Mouse (Mus musculus) heart, embryonic 16.5 days (tissue): ENCODE measurements around the gene Slc35c2. TPM values are rescaled to one million over a fixed set of nuclear protein-coding genes. Genes with fewer than 3 reads are reported as not detected.

ENCODE experiments used
- ATAC-seq: fragments of 200-750 bp; cut with Nextera tagmentation; replicated peaks from 2 replicates; pipeline ENCODE4 v1.8.0; 2017; ENCODE audit warnings: moderate number of reproducible peaks; ENCODE audit not compliant: insufficient read depth, low FRiP score; ENCODE audit errors: extremely low read depth
- H3K27ac ChIP-seq: fragments of 300-500 bp; sonication (generic); 2 replicates; pipeline ENCODE4 v1.5.1; 2014; ENCODE audit warnings: mild to moderate bottlenecking, low read length, control low read depth, moderate library complexity
- H3K27me3 ChIP-seq: fragments of 300-500 bp; sonication (generic); 2 replicates; pipeline ENCODE4 v1.6.1; 2014; ENCODE audit warnings: low read length, mixed read lengths; ENCODE audit not compliant: control insufficient read depth, insufficient read depth
- H3K36me3 ChIP-seq: fragments of 300-500 bp; sonication (generic); 2 replicates; pipeline ENCODE4 v1.6.1; 2014; ENCODE audit not compliant: control insufficient read depth, insufficient read depth
- H3K4me1 ChIP-seq: fragments of 300-500 bp; sonication (generic); 2 replicates; pipeline ENCODE4 v1.6.1; 2014; ENCODE audit warnings: low read length, mixed read lengths; ENCODE audit not compliant: control insufficient read depth, insufficient read depth
- H3K4me2 ChIP-seq: fragments of 300-500 bp; sonication (generic); 2 replicates; pipeline ENCODE4 v1.6.1; 2014; ENCODE audit warnings: low read depth, mild to moderate bottlenecking, control low read depth, low read length
- H3K4me3 ChIP-seq: fragments of 300-500 bp; sonication (generic); 2 replicates; pipeline ENCODE4 v1.5.1; 2014; ENCODE audit warnings: mild to moderate bottlenecking, control low read depth, low read length
- H3K9ac ChIP-seq: fragments of 300-500 bp; sonication (generic); 2 replicates; pipeline ENCODE4 v1.6.1; 2014; ENCODE audit warnings: low read length, control low read depth
- H3K9me3 ChIP-seq: fragments of 300-500 bp; sonication (generic); replicated peaks from 2 replicates; pipeline ENCODE4 v1.6.1; 2016; ENCODE audit warnings: low read length; ENCODE audit not compliant: control insufficient read depth
- WGBS: fragments of 180-500 bp; shearing (Covaris S2); extraction: QIAGEN DNeasy Blood & Tissue Kit; methylation state at CpG from one replicate; pipeline ENCODE4 v1.1.7; 2014; 5-methylcytosine and 5-hydroxymethylcytosine counted together
- polyA plus RNA-seq: library from polyadenylated mRNA; unstranded; fragments of >200 nt; fragmentation: Nextera tagmentation; extraction: Ambion mirVana; gene quantifications from 2 replicates; pipeline ENCODE4 v1.2.1, GENCODE M21; 2015

The Slc35c2 gene
- polyA plus RNA-seq, 1 experiment from 2014 or later, result 40.4 TPM

DNA sequence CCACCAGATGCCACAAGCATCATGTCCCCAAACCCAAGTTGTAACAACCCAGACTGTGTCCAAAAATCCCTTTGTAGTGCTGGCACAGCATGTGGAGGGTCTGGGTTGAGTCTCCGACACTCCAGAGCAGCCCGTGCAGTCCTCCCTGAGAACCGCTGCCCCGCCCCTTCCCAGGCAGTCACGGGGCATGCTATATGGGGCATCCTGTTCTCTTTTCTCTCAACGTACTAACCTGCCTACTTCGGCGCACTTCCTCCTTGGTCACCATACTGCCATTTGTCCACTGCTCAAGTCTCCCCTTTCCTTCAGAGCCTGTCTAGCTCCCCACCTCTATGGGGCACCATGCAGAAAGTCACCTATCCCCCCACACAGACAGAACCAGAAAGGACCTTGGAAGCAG lies 2.0 kb downstream of the Slc35c2 start:
- Histone ChIP-seq H3K9ac (no peak overlapping the region), H3K4me2 (no peak overlapping the region), H3K27me3 (no peaks in the 10 kb centered on the region), H3K4me1 (peaks cover 13% of the 10 kb centered on the region), H3K27ac (no peak overlapping the region), H3K4me3 (no peak overlapping the region), H3K36me3 (peaks cover 6% of the 10 kb centered on the region; the same call in 1 of the 2 replicates), H3K9me3 (no peaks in the 10 kb centered on the region)
- ATAC-seq, result no peak
- 80% methylated on average over 8 of the region's 8 CpGs for WGBS

DNA sequence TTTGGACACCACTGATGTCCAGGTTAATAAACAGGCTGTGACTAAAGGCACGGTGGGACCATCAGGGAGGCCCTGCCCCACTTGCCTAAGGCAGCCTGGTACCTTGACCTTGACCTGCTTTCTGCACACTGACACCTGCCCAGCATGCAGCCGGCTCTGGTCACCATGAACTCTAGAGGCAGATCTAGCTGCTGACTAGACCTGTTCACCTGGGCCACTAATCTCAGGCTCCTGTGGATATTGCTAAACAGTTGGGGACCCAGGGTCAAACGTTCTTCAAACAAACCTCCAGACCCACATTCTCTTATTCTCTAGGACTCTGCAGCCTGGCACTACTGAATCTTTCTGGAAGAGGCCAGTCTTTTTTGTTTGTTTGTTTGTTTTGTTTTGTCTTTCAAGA lies 2.6 kb downstream of the Slc35c2 start:
- Histone ChIP-seq H3K4me3 (no peak overlapping the region), H3K27me3 (no peaks in the 10 kb centered on the region), H3K27ac (no peak overlapping the region), H3K9ac (no peak overlapping the region), H3K36me3 (peaks cover 4% of the 10 kb centered on the region; the same call in 1 of the 2 replicates), H3K4me2 (no peak overlapping the region), H3K9me3 (no peaks in the 10 kb centered on the region), H3K4me1 (peaks cover 13% of the 10 kb centered on the region)
- 75% methylated on average over 3 of the region's 3 CpGs for WGBS
- ATAC-seq, result no peak

DNA sequence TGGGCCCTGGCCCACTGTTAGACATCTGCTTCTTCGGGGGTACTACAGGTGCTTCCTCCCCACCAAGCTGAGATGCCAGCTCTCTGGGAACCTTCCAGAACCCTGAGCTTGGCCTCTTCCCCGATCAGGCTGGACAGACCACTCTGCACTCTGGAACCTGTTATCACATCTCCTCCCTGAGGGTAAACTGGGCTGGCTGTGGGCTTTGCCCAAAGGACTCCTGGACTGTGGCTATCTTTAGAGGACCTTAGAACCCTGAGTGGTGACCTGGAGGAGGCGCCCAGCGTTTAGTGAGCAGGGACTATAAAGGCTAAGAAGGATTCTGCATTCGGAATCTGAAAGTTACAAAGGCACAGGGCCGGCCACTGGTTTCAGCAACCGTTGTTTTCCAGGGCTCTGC lies 3.3 kb downstream of the Slc35c2 start:
- Histone ChIP-seq H3K36me3 (peaks cover 2% of the 10 kb centered on the region; the same call in 1 of the 2 replicates), H3K27ac (no peak overlapping the region), H3K9ac (no peak overlapping the region), H3K4me2 (no peak overlapping the region), H3K4me3 (no peak overlapping the region), H3K4me1 (peaks cover 13% of the 10 kb centered on the region), H3K27me3 (no peaks in the 10 kb centered on the region), H3K9me3 (no peaks in the 10 kb centered on the region)
- no peak for ATAC-seq
- 72% methylated on average over 7 of the region's 7 CpGs for WGBS

DNA sequence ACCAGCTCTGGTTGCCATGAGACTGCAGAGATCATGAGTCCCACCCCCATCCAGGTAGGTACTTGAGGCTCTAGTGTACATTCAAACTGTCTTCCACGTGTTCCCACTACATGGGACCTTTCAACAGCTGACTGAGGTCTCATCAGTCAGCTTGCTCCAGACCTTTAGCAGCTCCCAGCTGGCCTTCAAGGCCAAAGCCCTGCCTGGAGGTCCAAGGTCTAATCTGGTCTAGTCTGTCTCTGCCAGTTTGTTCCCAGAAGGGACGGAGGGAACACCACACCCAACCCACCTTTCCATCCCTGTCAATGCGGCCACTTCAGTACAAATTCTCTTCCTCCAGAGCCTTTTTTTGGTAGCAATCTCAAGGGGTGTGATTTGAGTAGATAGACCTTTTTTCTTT lies 4.0 kb downstream of the Slc35c2 start:
- no peak overlapping the region for H3K27ac ChIP-seq
- peaks cover 10% of the 10 kb centered on the region for H3K4me1 ChIP-seq
- H3K27me3 ChIP-seq, result no peaks in the 10 kb centered on the region
- H3K9me3 ChIP-seq, result no peaks in the 10 kb centered on the region
- H3K9ac ChIP-seq, result no peak overlapping the region
- no peak for ATAC-seq
- H3K36me3 ChIP-seq, result peaks cover 2% of the 10 kb centered on the region; the same call in 1 of the 2 replicates
- 89% methylated on average over 3 of the region's 3 CpGs for WGBS
- H3K4me3 ChIP-seq, result no peak overlapping the region
- H3K4me2 ChIP-seq, result no peak overlapping the region

DNA sequence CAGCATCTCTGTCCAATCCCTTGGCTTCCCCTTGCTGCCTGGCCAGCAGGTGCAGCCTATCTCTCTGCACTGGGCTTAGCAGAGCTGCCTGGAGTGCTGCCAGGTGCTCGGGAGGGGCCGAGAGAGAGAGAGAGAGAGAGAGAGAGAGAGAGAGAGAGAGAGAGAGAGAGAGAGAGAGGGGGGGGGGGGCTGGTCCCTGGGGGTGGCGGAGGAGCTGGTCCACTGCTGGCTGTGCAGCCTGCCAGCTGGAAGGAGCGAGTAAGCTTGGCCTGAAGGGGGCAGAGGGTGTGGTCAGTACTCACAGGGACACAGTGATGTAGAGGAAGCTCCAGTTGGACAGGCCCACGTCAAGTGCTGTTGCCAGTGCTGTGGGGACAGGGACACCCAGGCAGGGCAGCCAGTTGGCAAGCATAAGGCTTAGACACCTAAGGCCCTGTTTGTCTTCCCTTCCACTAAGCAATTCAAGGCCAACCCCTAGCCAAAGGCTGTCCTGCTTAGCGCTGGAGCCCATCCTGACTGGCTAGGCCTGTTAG lies 5.8 kb downstream of the Slc35c2 start:
- H3K27ac ChIP-seq, result no peak overlapping the region
- no peaks in the 10 kb centered on the region for H3K9me3 ChIP-seq
- 0 out of 2 replicates have a peak, but pooled peaks have one; percentile 29 for ATAC-seq
- 41% methylated on average over 4 of the region's 6 CpGs for WGBS
- H3K27me3 ChIP-seq, result no peaks in the 10 kb centered on the region
- H3K4me3 ChIP-seq, result no peak overlapping the region
- no peak overlapping the region for H3K4me2 ChIP-seq
- no peak overlapping the region for H3K9ac ChIP-seq
- H3K4me1 ChIP-seq, result peaks cover 5% of the 10 kb centered on the region
- peaks cover 7% of the 10 kb centered on the region; the same call in 1 of the 2 replicates for H3K36me3 ChIP-seq

DNA sequence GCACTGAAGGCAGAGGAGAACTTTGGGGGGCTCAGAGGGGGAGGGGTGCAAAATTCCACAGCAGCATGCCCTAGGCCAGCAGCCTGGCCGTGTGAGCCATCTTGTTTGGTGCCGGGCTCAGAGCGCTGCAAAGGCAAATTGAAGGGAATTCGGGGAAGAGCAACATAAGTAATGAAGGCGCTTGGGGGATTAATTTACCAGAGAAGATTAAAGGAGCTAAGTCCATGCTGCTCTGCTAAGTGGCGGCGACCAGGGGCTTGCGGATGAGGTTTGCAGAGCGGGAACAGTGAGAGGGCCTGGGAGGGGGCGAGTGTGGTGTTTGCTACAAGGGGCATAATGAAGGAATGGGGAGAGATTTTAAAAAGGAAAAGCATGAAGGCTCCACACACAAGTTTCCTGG lies 8.3 kb downstream of the Slc35c2 start:
- 71% methylated on average over 10 of the region's 10 CpGs for WGBS
- no peak for ATAC-seq
- no peak overlapping the region for H3K4me3 ChIP-seq
- H3K4me1 ChIP-seq, result no peaks in the 10 kb centered on the region
- H3K36me3 ChIP-seq, result peaks cover 7% of the 10 kb centered on the region; the same call in 1 of the 2 replicates
- H3K9me3 ChIP-seq, result no peaks in the 10 kb centered on the region
- no peak overlapping the region for H3K9ac ChIP-seq
- H3K4me2 ChIP-seq, result no peak overlapping the region
- no peaks in the 10 kb centered on the region for H3K27me3 ChIP-seq
- H3K27ac ChIP-seq, result no peak overlapping the region

DNA sequence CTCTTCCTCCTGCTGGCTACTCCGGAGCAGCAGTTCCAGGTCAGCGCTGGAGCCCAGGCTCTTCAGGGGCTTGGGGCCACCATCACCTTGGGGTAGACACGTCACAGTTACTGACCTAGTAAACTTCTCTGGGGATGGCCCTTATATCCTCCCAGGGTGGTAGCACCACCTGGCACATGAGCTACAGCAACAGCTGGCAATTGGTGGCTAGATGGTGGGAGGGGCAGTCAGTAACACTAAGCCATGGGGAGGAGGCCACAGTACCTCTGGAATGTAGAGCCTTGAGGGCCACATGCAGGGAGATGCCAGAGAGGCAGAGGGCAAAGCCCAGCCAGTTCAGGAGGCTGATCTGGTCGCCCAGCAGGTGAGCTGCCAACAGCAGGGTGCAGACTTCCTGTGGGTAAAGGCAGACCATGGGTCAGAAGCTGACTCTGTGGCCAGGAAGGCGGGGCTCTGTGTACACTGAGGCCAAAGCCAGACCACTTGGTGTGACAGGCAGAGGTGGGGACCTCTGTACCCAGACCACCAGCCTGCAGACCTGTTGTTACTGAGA lies 10.4 kb downstream of the Slc35c2 start:
- WGBS, result 82% methylated on average over 5 of the region's 5 CpGs
- no peak overlapping the region for H3K9ac ChIP-seq

DNA sequence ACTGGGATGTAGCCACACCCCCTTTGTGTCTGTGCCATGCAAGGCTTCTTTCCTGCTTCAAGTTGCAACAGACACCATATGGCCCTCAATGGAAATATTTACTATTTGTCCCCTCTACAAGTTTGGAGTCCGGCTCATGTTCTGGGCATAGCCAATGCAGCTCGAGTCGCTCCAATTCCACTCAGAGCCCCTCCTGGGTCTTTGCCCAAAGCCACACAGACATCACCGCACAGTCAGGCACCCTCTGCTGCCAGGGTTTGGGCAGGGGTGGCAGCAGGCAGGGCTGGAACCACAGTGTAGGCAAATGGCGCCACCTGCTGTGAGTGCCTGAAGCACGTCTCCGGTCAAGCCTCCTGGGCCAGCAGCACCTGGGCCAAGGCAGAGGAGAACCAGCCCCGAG lies 11.8 kb downstream of the Slc35c2 start:
- 34% methylated on average over 8 of the region's 8 CpGs for WGBS

More for the DNA sequence above, 10.4 kb downstream of the Slc35c2 start:
- H3K9me3 ChIP-seq, result no peaks in the 10 kb centered on the region
- H3K4me1 ChIP-seq, result no peaks in the 10 kb centered on the region
- no peak overlapping the region for H3K4me2 ChIP-seq
- H3K36me3 ChIP-seq, result peaks cover 7% of the 10 kb centered on the region; the same call in 1 of the 2 replicates
- no peak overlapping the region for H3K4me3 ChIP-seq
- H3K27me3 ChIP-seq, result no peaks in the 10 kb centered on the region
- ATAC-seq, result no peak
- no peak overlapping the region for H3K27ac ChIP-seq

DNA sequence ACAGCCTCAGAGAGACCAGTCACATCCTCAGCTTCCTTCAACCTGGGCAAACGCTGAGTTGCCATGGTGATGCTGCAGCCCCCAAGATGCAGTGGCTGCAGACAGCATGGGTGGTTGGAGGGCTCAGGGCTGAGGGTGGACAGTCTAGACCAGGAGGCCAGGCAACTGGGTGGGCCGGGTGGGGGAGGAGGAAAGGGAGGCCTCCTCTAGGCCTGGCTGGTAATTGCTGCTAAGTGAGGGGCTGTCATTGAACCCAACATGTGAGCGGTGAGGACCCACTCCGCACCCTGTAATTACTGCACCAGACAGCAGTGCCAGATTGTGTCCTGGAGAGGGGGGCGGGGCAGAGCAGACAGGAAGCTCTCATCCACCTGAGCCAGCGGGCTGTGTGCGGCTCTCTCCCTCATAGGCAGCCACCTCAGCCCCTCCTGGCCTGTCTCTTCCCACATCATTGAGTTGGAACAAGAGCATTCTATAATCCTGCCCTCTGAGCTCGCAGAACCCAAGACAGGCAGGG lies 12.5 kb downstream of the Slc35c2 start:
- H3K27ac ChIP-seq, result no peak overlapping the region
- H3K27me3 ChIP-seq, result no peaks in the 10 kb centered on the region
- H3K9ac ChIP-seq, result no peak overlapping the region
- no peak for ATAC-seq
- 56% methylated on average over 8 of the region's 8 CpGs for WGBS
- H3K9me3 ChIP-seq, result no peaks in the 10 kb centered on the region
- H3K4me1 ChIP-seq, result peaks cover 2% of the 10 kb centered on the region; the same call in 1 of the 2 replicates
- no peak overlapping the region for H3K4me2 ChIP-seq
- H3K36me3 ChIP-seq, result peaks cover 5% of the 10 kb centered on the region; the same call in 1 of the 2 replicates
- H3K4me3 ChIP-seq, result no peak overlapping the region

More for the DNA sequence above, 11.8 kb downstream of the Slc35c2 start:
- Histone ChIP-seq H3K27me3 (no peaks in the 10 kb centered on the region), H3K4me2 (no peak overlapping the region), H3K27ac (no peak overlapping the region), H3K36me3 (peaks cover 7% of the 10 kb centered on the region; the same call in 1 of the 2 replicates), H3K4me3 (no peak overlapping the region), H3K9me3 (no peaks in the 10 kb centered on the region), H3K9ac (no peak overlapping the region), H3K4me1 (peaks cover 2% of the 10 kb centered on the region; the same call in 1 of the 2 replicates)
- no peak; the same call in 1 of the 2 replicates for ATAC-seq
